Mouse (Mus musculus) gastrocnemius, postnatal 36 days (tissue): ENCODE data around the gene Mrps17. TPM values are rescaled to one million over a fixed set of nuclear protein-coding genes. Genes with fewer than 3 reads are reported as not detected.
"Not testable (repeated sequence)": the region's sequence is repeated elsewhere in the genome, so short reads cannot be mapped to it uniquely, and the experiment has no call there.

Source experiments
- DNase-seq, 2 experiments: peaks; one replicate each; pipeline ENCODE4 v3.0.0; 2022
- intact Hi-C: fragments of 180-260 bp; cut with DNase I; formaldehyde crosslinking; loops from one replicate; pipeline ENCODE4 v1.15.1; 2025
- long read RNA-seq, 2 experiments: library from polyadenylated mRNA; stranded (forward); transcript quantifications; one replicate each; pipeline ENCODE4 v2.0.0; 2021
- total RNA-seq, 2 experiments: library from RNA; stranded (reverse); gene quantifications; 2 replicates each; pipeline ENCODE4 v1.2.3; 2021

Gene Mrps17
- total RNA-seq = 10 to 100 TPM; 53.7 to 63.5 TPM
- long read RNA-seq, experiment 1, full-length matches to known transcripts = 143 of 192 reads
- long read RNA-seq, experiment 1, partial matches to known transcripts = 1 of 192 reads
- long read RNA-seq, experiment 1, other reads (novel, unspliced or antisense) = 48 of 192 reads
- long read RNA-seq, experiment 2, full-length matches to known transcripts = 192 of 243 reads
- long read RNA-seq, experiment 2, partial matches to known transcripts = 6 of 243 reads
- long read RNA-seq, experiment 2, other reads (novel, unspliced or antisense) = 45 of 243 reads

DNA sequence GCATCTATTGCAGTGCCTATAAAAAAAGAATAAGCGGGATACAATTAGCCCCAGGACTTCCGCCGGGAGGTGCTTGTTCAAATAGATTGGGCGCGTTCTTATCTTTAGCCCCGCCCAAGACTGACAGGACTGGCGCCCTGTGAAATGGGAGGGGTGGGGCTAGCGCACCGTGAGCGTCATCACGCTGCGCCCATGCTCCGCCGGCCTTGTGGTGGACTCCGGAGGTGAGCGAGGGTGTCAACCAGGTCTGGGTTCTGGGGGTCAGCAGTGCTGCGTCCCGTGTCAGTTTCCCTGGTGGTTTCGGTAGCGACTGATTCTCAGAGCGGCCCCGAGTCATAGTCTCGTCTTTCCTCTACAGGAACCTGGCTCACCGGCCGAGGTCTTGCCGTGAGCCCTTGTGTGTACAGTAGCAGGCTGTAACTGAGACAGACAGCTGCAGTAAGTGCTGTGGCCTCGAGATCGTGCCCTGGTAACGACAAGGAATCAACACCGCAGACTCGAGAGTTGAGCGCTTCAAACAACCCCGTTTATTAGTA, at the start of gene Mrps17:
Mrps17 (plus strand) TSS at position 172 of the 536 bp plus-strand sequence.
- DNase-seq = peak; percentile 88 to 89
- intact Hi-C loops = loop anchor here (5.0 kb wide), 2 partner anchors 48 to 103 kb away; no protein-coding TSS in a partner anchor

DNA sequence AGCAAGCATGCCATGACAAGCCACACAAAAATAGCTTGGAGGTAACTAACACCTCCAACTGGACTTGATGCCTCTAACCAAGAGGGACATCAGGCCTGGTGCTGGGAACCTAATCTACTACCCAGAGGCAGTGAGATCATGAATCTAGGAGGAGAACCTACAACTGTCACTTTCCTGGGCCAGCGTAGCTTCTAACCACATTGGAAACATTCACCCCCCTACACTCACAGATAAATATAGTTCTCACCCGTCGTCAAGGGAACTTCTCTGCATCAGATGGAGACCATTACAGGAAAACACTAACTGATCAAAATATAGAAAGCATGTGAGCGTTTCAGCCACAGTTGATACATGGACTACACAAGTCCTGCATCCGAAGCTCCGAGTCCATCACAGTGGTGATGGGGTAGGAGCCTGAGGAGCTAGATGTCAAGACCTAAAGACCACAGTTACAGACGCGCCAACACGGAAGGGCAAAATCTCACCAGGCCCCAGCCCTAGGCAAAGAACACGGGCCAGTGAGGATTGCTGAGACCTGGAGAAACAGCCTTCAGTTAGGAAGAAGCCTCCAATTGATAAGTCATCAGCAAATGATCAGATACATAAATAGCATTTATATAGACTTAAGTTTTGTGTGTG, 48.9 kb upstream of the Mrps17 start:
- no peak for DNase-seq
- intact Hi-C loops = loop anchor here (5.0 kb wide), 1 partner anchor 51 kb away; the partner anchor contains the start of gene Mrps17

DNA sequence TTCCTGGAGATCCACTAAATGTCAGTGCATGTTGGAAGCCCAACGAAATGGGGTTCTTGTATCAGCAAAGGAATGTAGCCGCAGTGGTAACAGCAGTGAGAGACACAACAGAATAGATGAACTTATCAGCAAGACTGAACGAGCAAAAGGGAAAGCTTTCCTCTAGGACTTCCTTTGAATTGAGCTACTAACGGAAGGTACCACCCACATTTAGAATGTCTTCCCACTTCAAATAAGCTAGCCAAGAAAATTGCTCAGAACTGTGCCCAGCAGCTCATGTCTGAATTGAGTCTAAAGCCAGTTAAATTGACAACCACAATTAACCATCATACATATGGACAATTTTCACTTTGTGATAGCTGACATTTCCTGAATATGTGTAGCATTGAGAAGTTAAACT, 47.4 kb upstream of the Mrps17 start:
- intact Hi-C loops = loop anchor here (5.0 kb wide), 1 partner anchor 49 kb away; the partner anchor contains the start of gene Mrps17
- DNase-seq = no peak

DNA sequence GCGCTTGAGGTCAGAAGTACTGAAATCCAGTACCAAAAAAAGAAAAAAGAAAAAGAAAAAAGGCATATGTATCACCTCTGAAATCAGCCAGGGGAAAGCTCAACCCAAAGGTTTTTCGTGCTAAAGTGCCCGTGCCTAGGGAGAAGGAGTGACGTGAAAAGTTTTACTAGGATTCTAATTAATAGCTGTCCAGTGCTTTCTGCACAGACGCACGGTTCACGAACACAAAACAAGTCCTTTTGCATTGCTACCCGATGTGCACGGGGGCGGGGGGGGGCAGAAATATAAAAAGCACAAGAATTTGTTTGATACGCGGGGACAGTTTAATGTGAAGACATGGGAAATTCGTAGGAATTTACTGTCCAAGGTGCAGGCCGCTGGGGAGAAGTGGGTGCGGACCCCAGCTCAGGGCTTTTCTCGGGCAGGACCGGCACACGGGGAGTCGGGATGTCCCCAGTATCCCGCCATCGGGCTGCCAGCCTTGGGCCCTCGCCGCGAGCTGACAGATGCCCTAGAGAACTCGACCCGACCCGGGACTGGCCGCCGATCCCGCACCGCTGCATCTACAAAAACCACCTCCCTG, 45.8 kb upstream of the Mrps17 start:
- intact Hi-C loops = loop anchor here (5.0 kb wide), 1 partner anchor 48 kb away; the partner anchor contains the start of gene Mrps17
- DNase-seq = no peak

DNA sequence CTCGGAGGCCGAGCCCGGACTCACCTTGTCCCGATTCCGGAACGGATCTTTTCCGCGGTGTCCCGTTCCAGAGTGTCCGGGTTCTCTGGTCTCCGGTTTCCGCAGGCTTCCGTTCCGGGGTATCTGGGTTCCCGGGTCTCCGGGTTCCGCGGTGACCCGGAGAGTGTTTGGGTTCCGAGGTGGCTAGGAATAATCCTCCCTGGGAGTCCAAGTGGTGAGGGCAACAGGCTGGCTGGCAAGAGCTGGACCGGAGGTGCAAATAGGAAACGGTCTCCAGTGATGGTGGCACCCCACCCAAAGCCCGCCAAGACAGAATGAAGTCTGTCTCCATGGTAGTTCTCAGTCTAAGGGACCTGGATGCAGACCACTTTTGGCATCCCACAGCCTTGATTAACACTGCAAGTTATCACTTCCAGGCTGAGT, 45.2 kb upstream of the Mrps17 start, which contains the start of gene Zfp11:
Zfp11 (minus strand) TSS at position 64 of the 423 bp plus-strand sequence.
- intact Hi-C loops = no loop called here
- DNase-seq = peak; percentile 60 to 82

DNA sequence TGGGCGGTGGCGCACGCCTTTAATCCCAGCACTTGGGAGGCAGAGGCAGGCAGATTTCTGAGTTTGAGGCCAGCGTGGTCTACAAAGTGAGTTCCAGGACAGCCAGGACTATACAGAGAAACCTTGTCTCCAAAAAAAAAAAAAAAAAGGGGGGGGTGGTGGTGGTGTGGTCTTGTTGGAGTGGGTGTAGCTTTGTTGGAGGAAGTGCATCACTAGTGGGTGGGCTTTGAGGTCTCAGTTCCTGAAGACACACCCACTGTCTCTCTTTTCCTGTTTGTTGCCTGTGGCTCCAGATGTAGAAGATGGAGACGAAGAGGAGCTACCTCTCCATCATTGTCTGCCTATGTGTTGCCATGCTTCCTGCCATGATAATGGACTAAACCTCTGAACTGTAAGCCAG, 30.2 kb upstream of the Mrps17 start:
- intact Hi-C loops, DNase-seq: not testable (repeated sequence)

DNA sequence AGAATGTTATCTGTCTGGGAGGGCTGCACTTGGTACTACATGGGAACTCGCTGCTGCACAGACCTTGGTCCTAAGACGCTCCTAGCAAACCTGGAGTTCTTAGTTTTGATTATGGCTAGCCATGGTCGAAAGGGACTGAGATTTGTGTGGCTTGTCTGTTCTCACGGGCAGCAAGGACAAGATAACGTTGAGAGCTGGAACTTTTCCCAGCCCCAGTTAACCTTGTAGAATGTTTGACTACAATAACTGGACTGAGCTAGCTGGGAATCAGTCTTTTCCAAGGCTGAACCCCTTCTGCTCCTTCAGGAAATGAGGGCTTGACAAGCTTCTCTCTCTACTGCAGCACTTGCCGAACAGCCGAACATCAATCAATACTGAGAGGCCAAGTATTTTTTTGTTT, 27.7 kb upstream of the Mrps17 start:
- no peak for DNase-seq
- intact Hi-C loops = no loop called here

DNA sequence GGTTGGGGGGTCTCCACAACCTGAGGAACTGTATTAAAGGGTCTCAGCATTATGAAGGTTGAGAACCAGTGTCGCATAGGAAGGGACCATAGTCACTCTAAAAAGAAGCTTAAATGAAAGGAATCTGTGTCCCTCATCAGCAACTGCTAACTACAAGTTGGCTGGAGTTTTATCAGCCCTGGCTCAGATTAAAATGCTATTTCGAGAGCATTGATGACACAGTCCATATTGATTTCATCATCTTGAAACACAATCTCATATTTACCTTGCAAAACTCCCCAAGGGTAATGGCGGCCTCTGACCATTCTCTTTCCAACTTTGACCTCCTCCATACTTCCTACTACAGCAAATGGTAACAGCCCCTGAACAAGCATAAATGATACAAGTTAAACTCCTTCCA, 24.8 kb upstream of the Mrps17 start:
- intact Hi-C loops = no loop called here
- DNase-seq = no peak

DNA sequence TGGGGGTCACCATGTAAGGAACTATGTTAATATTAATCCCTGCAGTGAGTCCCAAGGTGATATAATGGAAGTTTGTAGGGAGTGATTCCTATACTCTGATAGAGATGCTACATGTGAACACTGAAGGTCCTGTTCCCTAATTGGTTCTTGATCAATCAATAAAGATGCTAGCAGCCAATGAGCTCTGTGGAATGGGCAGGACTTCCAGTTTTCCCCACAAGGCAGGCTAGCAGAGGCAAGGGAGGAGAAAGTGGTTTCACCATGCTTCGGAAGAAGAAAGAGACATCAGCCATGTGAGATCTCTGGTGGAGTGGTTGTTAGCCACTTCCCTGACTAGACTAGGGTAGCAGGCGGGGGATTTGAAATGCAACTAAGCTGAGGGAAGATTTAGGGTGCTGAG, 14.8 kb upstream of the Mrps17 start:
- intact Hi-C loops = no loop called here
- DNase-seq = no peak

DNA sequence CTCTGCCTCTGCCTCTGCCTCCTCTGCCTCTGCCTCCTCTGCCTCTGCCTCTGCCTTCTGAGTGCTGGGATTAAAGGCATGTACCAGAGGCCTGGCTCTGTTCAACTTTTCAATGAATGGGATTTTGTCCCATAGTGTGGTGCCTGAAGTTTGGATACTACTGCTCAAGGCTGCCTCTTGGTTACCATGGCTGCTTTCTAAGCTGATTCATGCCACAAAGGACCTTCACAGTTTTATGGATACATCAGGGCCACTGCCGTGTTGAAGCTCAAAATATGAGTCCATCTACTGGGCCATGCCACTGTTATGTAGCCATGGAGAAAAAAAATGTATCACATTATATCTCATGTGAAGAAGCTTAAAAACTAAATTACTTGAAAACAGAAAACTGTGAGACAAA, 13.6 kb upstream of the Mrps17 start:
- intact Hi-C loops = no loop called here
- no peak for DNase-seq

DNA sequence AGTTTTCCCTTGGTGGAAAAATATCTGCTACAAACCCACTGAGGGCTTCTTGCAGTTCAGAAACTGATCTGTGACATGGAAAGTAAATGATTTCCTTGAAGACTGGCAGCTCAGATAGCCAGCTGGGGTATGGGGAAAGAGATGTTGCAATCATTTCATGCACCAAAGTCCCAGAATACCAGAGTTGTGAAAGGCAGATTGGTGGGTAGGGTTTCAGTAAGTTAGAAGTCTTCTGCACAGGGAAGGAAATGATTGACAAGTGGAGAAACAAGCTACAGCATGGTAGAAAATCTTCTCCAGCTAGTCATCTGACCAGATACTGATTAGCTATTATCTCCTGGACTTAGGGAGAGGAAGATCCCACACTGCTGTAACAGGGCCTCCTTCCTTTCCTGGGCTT, 11.9 kb upstream of the Mrps17 start:
- no peak for DNase-seq
- intact Hi-C loops = no loop called here

DNA sequence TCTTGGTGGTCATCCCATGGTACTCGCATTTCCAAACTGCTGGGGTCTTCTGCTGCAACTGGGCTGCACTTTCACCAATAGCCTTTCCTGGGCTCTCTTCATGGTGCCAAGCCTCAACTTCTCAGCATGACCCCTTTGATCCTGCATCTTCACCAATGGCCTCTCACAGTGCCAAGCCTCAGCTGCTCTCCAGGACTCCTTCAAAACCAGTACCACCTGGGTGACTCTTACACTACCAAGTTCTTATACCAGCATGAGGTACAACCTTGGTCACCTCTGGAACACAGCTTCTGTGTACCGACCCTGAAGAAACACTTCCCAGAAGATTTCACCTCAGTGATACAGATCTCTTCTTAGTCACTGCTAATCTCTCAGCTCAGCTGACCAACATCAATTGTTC, 6.9 kb upstream of the Mrps17 start, which contains the start of gene Sept14:
Sept14 (minus strand) TSS at position 101 of the 400 bp plus-strand sequence.
- no peak for DNase-seq
- intact Hi-C loops = no loop called here

DNA sequence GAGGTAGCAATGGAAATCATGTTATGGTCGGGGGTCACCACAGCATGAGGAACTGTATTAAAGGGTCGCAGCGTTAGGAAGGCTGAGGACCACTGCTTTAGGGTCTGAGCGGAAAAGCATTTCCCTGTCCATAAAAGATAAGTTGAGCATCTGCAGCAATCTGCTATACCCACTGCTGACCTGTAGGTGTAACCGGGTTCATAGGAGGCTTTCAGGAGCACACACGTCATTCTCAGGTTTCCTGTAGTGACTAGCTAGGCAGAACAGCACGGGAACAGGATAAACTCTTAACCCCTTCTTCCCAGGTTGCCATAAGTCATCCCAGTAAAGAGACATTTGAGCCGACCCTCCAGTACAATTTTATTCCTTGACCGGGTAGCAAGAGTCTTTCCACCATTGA, 1.7 kb downstream of the Mrps17 start:
- DNase-seq = no peak
- intact Hi-C loops = loop anchor here (5.0 kb wide), 2 partner anchors 50 to 105 kb away; no protein-coding TSS in a partner anchor

DNA sequence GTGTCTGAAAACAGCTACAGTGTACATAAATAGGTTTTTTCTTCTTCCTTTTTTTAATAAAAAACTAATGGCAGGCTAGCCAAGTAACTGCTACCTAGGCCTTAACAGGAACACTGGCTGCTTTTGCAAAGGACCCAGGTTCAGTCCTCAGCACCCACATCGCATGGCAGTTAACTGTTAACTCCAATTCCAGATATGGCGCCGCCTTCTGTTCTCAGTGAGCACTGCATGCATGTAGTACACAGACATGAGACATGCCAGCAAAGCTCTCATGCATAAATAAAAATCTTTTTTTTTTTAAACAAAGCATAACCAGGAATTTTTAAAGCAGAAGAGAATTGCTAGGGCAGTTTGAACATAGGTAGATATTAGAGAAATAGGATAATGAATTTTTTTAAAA, 4.9 kb downstream of the Mrps17 start:
- DNase-seq = no peak
- intact Hi-C loops = no loop called here

DNA sequence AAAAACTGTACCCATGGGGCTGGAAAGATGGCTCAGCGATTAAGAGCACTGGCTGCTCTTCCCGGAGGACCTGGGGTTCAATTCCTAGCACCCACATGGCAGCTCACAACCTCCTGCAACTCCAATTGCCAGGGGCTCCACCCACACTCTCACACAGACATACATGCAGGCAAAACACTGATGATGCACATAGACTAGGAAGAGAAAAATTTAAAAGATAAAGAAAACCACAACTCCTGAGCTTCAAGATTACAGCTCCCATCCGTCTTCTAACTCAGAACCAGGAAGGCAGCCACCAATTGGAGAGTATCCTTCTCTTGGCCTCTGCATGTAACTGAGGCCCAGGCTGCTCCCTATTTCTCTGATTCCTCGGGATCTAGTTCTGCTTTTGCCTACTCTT, 9.0 kb downstream of the Mrps17 start:
- intact Hi-C loops = no loop called here
- no peak for DNase-seq

DNA sequence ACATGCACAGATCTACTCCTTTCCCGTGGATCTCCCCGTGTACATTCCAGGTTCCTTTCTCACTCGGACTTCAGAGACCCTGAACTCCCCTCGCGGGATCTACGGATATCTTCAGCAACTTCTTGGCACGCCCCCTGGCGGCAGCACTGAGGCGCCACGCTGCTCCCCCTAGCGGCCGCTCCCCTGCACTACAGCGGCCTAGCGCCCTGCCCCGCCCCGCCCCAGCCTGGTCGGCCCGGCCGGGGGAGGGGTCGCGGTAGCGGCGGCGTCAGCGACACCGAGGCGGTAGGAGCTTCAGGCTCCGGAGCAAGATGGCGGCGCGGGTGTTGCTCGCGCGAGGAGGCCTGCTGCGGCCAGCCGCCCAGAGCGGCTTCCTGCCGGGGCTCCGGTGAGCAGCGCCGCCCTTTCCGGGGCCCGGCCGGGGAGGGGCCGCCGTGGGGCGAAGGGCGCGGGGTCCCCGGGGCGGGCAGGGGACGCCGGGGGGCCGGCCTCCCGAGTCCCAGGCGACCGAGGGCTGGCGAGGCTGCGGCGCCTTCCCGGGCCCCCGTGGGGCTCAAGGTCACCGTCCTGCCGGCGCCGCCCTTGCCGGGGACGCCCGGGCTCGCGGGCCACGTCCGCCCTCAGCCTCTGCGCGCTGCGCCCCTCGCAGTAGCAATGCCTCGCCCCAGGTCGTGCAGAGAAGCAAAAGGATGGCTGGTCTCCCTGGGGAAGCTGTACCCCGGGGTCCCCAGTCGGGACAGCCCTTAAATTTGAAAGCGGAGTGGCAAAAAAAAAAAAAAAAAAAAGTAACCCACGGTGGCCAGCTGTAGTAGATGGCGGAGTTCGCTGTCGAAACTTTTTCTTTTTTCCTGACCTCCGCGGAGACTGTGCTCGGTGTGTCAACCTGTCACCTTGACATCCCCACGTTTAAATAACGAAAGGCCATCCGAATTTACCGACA, 9.8 kb downstream of the Mrps17 start, which contains the start of gene Nipsnap2:
Nipsnap2 (plus strand) TSS at position 230 of the 940 bp plus-strand sequence.
- peak; percentile 86 to 97 for DNase-seq
- intact Hi-C loops = no loop called here

DNA sequence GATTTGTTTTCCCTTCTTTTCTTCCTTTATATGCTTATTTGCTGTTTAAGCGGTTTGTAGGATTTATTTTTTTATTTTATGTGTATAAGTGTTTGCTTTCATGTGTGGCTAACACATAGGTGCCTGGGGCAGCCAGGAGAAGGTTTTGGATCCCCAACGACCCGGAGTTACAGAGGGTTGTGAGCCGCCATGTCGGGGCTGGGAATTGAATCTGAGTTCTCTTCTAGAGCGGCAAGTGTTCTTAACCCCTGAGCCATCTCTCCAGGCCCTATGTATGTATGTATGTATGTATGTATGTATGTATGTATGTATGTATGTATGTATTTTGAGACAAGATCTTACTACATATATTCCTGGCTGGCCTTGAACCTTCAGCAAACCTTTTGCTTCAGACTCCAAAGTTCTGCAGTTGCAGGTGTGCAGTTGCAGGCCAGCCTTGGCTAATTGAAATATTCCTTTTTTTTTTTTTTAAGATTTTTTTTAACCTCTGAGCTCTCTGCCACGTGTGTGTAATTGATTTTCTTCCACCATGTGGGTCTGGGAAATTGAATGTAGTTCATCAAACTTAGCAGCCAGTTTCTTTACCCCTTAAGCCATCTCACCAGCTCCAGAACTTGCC, 10.6 kb downstream of the Mrps17 start:
- intact Hi-C loops = no loop called here
- DNase-seq = no peak

DNA sequence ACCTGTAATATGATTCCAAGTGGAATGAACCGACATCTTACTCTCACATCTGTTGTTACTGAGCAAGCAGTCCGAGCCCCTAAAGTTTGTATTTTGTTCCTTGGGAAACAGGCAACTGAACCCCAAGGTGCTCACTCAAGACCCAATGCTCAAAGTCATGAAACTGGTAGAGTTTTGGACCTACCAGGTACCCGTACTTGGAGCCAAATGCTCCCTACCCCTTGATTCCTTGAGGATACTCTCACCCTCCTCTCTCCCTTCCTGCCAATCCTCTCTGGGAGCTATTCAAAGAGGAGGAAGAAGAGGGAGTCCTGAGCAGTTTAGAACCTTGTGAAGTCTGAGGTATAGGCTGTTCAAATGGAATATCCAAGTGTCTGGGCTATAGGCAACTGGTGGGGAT, 11.5 kb downstream of the Mrps17 start:
- no peak for DNase-seq
- intact Hi-C loops = no loop called here

DNA sequence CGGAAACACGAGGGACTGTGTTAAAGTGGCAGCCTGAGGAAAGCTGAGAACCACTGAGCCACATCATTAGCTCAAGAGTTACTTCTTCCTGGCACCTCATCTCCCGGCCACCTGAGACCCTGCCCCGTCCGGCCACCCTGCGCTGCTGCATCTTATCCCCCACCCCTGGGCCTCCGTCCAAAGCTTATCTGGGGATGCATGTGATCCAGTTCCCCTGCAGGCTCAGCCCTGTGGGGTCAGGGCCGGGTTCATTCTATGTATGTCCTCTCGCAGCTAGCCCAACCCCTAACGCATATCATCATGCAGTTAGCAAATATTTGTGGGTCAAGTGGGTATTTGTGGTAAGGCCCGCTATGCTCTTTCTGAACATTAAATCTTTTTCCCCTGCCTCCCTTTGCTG, 14.0 kb downstream of the Mrps17 start:
- peak in 1 of 2 experiments; percentile 23 for DNase-seq
- intact Hi-C loops = no loop called here
